Mouse (Mus musculus): ENCODE measurements around the gene Ctps2. TPM values are rescaled to one million over a fixed set of nuclear protein-coding genes. Genes with fewer than 3 reads are reported as not detected.

The Ctps2 gene
- total RNA-seq, 2 experiments from 2014 or later, result 5.5 to 7.6 TPM

DNA sequence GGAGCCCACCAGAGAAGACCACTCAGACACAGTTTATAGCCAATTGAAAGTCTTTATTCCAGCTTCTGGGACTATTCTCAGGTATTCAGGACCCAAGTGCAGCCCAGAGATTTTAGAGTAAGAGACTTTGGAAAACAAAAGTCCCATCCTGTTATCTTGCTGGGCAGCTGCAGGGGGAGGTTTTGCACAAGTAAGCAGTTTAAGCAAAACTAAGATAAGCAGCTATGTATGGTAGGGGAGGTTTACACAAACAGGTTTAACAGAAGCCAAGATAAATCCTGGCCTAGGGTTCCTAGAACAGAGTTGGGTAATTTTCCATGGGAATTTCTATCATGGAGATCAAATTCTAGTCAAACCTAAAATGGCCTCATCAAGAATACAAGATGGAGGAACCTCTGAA lies 126.8 kb downstream of the Ctps2 start:
- no peak overlapping the region for H3K27ac ChIP-seq
- no peak overlapping the region for H3K4me3 ChIP-seq
- DNase-seq, result no peak
- no peak for TF ChIP-seq CTCF (IDR thresholded peaks at IDR 0.05)
- intact Hi-C loops (cut with DNase I), result no loop called here

DNA sequence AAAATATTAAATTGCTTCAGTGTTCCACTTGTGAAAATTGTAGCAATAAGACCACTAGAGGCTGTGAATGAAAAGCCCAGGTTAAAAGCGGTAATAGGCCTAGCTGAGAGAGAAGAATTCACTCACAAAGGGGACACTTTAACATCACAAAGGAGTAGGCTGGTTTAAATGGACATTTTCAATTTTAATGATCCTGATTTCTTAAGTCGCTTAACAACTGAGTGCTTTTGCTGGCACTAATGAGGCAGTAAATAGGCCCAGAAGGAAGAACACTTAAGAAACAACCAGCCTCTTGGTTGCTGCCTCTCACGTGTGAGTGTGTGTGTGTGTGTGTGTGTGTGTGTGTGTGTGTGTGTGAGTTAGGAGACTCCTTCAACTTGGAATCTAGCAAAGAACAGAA lies 137.7 kb downstream of the Ctps2 start:
- DNase-seq, result no peak
- intact Hi-C loops (cut with DNase I), result no loop called here
- Histone ChIP-seq H3K27ac (no peak overlapping the region), H3K4me3 (no peak overlapping the region)
- no peak for TF ChIP-seq CTCF (IDR thresholded peaks at IDR 0.05)

DNA sequence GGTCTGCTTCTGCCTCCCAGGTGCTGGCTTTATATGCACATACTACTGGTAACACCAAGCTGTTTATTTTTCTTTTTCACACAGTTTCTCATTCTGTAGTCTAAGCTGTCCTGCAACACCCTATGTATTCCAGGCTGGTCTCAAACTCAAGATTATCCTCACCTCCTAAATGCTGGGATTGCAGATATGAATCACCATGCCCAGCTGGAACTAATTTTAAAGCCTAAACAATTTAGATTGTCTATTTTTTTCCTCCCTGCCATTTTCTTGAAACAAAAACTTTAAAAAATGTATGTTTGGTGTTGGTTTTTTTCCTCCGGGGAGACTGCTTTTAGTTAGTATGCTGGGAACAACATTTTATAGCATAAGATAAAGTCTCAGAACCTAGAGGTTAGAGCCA lies 141.7 kb downstream of the Ctps2 start:
- Histone ChIP-seq H3K4me3 (no peak overlapping the region), H3K27ac (no peak overlapping the region)
- no peak for DNase-seq
- intact Hi-C loops (cut with DNase I), result no loop called here
- no peak for TF ChIP-seq CTCF (IDR thresholded peaks at IDR 0.05)

DNA sequence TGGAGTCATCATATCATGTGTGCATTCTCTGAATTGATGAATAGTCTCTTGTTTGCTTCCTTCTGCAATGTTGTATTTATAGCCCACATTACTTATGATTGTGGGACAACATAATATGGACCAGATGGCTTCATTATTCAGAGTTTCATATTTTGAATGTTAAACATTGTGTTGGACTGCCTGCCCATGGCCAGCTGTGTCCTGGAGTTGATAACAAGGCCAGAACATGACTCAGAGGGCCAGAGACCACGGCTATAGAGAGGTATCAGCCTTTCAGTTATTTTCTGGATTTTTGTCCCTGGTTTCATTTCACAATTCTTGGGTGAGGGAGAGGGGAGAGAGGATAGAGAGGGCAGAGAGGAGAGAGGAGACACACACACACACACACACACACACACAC lies 162.9 kb downstream of the Ctps2 start:
- Histone ChIP-seq H3K4me3 (no peak overlapping the region), H3K27ac (no peak overlapping the region)
- intact Hi-C loops (cut with DNase I), result no loop called here
- TF ChIP-seq CTCF (IDR thresholded peaks at IDR 0.05), result no peak
- no peak for DNase-seq

Small RNA genes lying within 50 kb of the gene (microRNA-seq; reads per million reads assigned to microRNA genes)
- gene Mir3473a, result not detected

Other genes with a start within 250 kb of the Ctps2 start
- gene Rbbp7, start 140.8 kb upstream of the Ctps2 start, total RNA-seq (2021), result 10 to 100 TPM; 82.1 to 91.2 TPM
- gene Txlng, start 71.8 kb upstream of the Ctps2 start, total RNA-seq (2021), result 1 to 10 TPM; 8.1 to 8.9 TPM
- gene Syap1, start 12.8 kb upstream of the Ctps2 start, total RNA-seq (2021), result 10 to 100 TPM; 23.6 to 27.1 TPM
- gene S100g, start 63.4 kb downstream of the Ctps2 start, total RNA-seq (2021), result not detected

Data from gastrocnemius, adult 2 months (tissue).